Mouse (Mus musculus): ENCODE measurements around the gene Irf2bp1.

GRCm38 (mm10) chr7:19016042-19016441 is 12.2 kb downstream of the Irf2bp1 start:
- TF ChIP-seq CTCF (IDR thresholded peaks at IDR 0.05; ENCODE audit: control insufficient read depth, insufficient read depth, insufficient read length): no peak
- TF ChIP-seq USF1 (IDR thresholded peaks at IDR 0.05; ENCODE audit: low read depth): no peak
- no peak for TF ChIP-seq MYOD1 (IDR thresholded peaks at IDR 0.05; ENCODE audit: control insufficient read depth, insufficient read length, low read depth)
